Mouse (Mus musculus) thymus, adult 2 months (tissue): Measurements from ENCODE around the gene Vmn2r109. TPM values are rescaled to one million over a fixed set of nuclear protein-coding genes. Genes with fewer than 3 reads are reported as not detected.
"Not testable (repeated sequence)": the region's sequence is repeated elsewhere in the genome, so short reads cannot be mapped to it uniquely, and the experiment has no call there.

Experiments used
- DNase-seq: peaks from one replicate; pipeline ENCODE4 v3.0.0; 2021
- H3K27ac ChIP-seq: fragments of 200-500 bp; 2 replicates; pipeline ENCODE4 v1.5.1; 2012; ENCODE audit warnings: low read length, control low read depth; ENCODE audit not compliant: control insufficient read depth, insufficient read depth
- H3K27me3 ChIP-seq: fragments of 200-500 bp; 2 replicates; pipeline ENCODE4 v1.6.1; 2012; ENCODE audit warnings: mild to moderate bottlenecking, low read length, moderate library complexity, mixed read lengths; ENCODE audit not compliant: control insufficient read depth, insufficient read depth
- H3K36me3 ChIP-seq: fragments of 200-500 bp; 2 replicates; pipeline ENCODE4 v1.6.1; 2012; ENCODE audit warnings: mild to moderate bottlenecking, low read length, moderate library complexity; ENCODE audit not compliant: control insufficient read depth, insufficient read depth
- H3K4me1 ChIP-seq: fragments of 200-500 bp; replicated peaks from 2 replicates; pipeline ENCODE4 v1.6.1; 2012; ENCODE audit warnings: low read length; ENCODE audit not compliant: control insufficient read depth, insufficient read depth
- H3K4me3 ChIP-seq: fragments of 200-500 bp; 2 replicates; pipeline ENCODE4 v1.5.1; 2012; ENCODE audit warnings: mild to moderate bottlenecking, low read length, control low read depth, moderate library complexity; ENCODE audit not compliant: control insufficient read depth, insufficient read depth
- CTCF ChIP-seq: fragments of 200-500 bp; IDR thresholded peaks from 2 replicates; pipeline ENCODE4 v1.5.1; 2012; ENCODE audit warnings: mild to moderate bottlenecking, control low read depth, low read length, moderate library complexity, borderline replicate concordance; ENCODE audit not compliant: control insufficient read depth, poor library complexity, insufficient read depth; ENCODE audit errors: extremely low read depth
- POLR2A ChIP-seq: fragments of 200-500 bp; IDR thresholded peaks from 2 replicates; pipeline ENCODE4 v1.6.1; 2012; ENCODE audit warnings: mild to moderate bottlenecking, low read length, control low read depth, moderate library complexity; ENCODE audit not compliant: control insufficient read depth, poor library complexity, insufficient read depth; ENCODE audit errors: extremely low read depth
- WGBS: fragments of 180-500 bp; shearing (Covaris S2); methylation state at CpG from one replicate; pipeline ENCODE4 v1.1.7; 2018; 5-methylcytosine and 5-hydroxymethylcytosine counted together
- polyA plus RNA-seq: library from polyadenylated mRNA; depleted of rRNA; stranded (reverse); fragments of >200 nt; gene quantifications from 2 replicates; pipeline ENCODE4 v1.2.3, GENCODE M21; 2012; rRNA removed

The Vmn2r109 gene
- polyA plus RNA-seq, result not detected in 2 replicates

DNA sequence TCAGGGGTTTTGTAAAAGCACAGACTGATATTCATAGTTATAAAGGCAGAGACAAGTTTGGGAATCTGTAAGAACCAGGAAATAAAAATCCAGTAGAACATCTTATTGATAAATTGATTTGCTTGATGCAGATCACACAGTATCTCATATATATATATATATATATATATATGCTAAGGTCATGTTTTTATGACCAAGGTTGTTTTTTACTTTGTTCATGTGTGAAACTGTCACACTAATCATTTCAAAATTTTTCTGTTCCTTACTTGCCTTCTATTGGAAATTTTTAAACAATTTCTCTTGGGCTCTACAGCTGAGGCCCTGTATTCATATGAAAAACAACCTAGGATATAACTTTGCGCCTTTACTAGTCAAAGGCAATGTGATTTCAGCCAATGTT is at the start of gene Vmn2r109:
Vmn2r109 (minus strand) TSS at position 101 of the 400 bp plus-strand sequence.
- Histone ChIP-seq H3K4me3 (no peak within 1 kb of the TSS), H3K4me1 (no peaks in the 10 kb centered on the region), H3K36me3 (no peaks in the 10 kb centered on the region), H3K27ac (no peak within 1 kb of the TSS), H3K27me3 (no peaks in the 10 kb centered on the region)
- WGBS, result 89% methylated on average over 1 of the region's 1 CpGs
- no peak for TF ChIP-seq POLR2A
- no peak for TF ChIP-seq CTCF
- DNase-seq, result no peak

DNA sequence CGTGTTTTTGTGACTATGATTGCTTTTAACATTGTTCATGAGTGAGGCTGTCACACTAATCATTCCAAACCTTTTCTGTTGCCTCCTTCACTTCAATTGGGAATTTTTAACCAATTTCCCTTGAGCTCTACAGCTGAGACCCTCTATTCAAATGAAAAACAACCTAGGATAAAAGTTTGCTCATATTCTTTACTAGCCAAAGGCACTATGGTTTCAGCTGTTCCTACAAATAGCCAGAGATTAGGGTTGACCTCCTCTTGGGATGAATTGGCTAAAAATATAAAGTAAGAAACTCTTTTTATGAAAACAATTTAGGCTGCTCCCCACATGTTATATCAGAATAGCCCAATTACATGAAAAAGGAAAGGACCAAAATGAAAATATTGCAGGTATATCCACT is 31.8 kb upstream of the Vmn2r109 start, which contains the start of gene Vmn2r110:
Vmn2r110 (minus strand) TSS at position 101 of the 400 bp plus-strand sequence.
- TF ChIP-seq POLR2A, result no peak
- TF ChIP-seq CTCF, result no peak
- H3K27me3 ChIP-seq, result no peaks in the 10 kb centered on the region
- H3K4me3 ChIP-seq, result no peak within 1 kb of the TSS
- no peaks in the 10 kb centered on the region for H3K4me1 ChIP-seq
- H3K27ac ChIP-seq, result no peak within 1 kb of the TSS
- 22% methylated on average over 1 of the region's 1 CpGs for WGBS
- no peaks in the 10 kb centered on the region for H3K36me3 ChIP-seq
- no peak for DNase-seq

DNA sequence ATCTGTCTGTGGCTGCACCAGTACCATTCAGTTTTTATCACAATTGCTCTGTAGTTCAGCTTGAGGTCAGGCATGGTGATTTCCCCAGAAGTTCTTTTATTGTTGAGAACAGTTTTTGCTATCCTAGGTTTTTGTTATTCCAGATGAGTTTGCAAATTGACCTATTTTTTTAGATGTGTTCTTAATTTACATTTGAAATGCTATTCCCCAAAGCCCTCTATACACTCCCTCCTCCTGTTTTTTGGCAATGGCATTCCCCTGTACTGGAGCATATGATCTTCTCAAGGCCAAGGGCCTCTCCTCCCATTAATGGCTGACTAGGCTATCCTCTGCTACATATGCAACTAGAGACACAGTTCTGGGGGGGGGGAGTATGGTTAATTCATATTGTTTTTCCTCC is 56.3 kb downstream of the Vmn2r109 start:
- H3K4me3 ChIP-seq, H3K4me1 ChIP-seq, H3K36me3 ChIP-seq, H3K27ac ChIP-seq, H3K27me3 ChIP-seq, DNase-seq: not testable (repeated sequence)

DNA sequence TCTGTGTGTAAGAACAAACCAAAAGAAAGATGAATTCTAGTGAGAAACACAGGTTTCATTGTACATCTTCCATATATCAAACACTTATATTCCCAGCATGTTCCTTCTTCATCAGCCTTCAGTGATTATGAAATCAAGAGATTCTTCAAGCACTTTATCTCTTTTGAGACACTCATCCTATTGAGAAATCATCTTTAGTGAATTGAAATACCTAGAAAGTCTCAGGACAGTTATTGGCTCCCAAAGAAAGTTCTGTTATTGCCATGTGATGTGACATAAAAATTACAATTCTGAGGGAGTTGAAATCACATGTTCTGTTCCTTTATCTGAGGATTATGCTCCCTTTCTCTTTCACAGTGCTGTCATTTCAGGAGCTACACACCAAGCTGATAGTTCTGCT is 66.7 kb downstream of the Vmn2r109 start, which contains the start of gene Vmn1r225:
Vmn1r225 (plus strand) TSS at position 301 of the 400 bp plus-strand sequence.
- TF ChIP-seq POLR2A (no peak), CTCF (no peak)
- Histone ChIP-seq H3K4me3 (no peak within 1 kb of the TSS), H3K36me3 (no peaks in the 10 kb centered on the region), H3K27me3 (no peaks in the 10 kb centered on the region), H3K27ac (no peak within 1 kb of the TSS), H3K4me1 (no peaks in the 10 kb centered on the region)
- no peak for DNase-seq

Other genes with a start within 250 kb of the Vmn2r109 start
- gene Vmn2r107, start 219.5 kb downstream of the Vmn2r109 start, polyA plus RNA-seq, result not detected in 2 replicates
- gene Vmn1r224, start 150.6 kb downstream of the Vmn2r109 start, polyA plus RNA-seq, result not detected in 2 replicates
- gene Vmn2r108, start 83.4 kb downstream of the Vmn2r109 start, polyA plus RNA-seq, result not detected in 2 replicates
- not detected in 2 replicates for gene Vmn1r225, start 66.6 kb downstream of the Vmn2r109 start, polyA plus RNA-seq
- not detected in 2 replicates for gene Vmn2r110, start 31.7 kb upstream of the Vmn2r109 start, polyA plus RNA-seq
- gene Fpr-rs3, start 60.1 kb upstream of the Vmn2r109 start, polyA plus RNA-seq, result not detected in 2 replicates
- not detected in 2 replicates for gene Vmn1r226, start 118.1 kb upstream of the Vmn2r109 start, polyA plus RNA-seq
- gene Vmn1r227, start 165.1 kb upstream of the Vmn2r109 start, polyA plus RNA-seq, result not detected in 2 replicates
- not detected in 2 replicates for gene Vmn1r228, start 221.4 kb upstream of the Vmn2r109 start, polyA plus RNA-seq
- gene Vmn1r229, start 246.8 kb upstream of the Vmn2r109 start, polyA plus RNA-seq, result not detected in 2 replicates